Mouse (Mus musculus) MEL (cell line): Measurements from ENCODE around the gene Sct.

Source experiments
- CHD1 ChIP-seq: IDR thresholded peaks from 2 replicates; pipeline ENCODE4 v1.6.1; 2012; ENCODE audit warnings: low read depth, mild to moderate bottlenecking, inconsistent platforms, low read length, improper control_type of control experiment
- CHD2 ChIP-seq: IDR thresholded peaks from 2 replicates; pipeline ENCODE4 v1.6.1; 2011; ENCODE audit warnings: low read length, improper control_type of control experiment
- CTCF ChIP-seq, 3 experiments: IDR thresholded peaks in 2 of 3; conservative IDR thresholded peaks in 1 of 3; 2 replicates each; pipeline ENCODE4 v1.5.1; 2011 to 2012; ENCODE audit warnings: low read length in 3 of 3, low read depth in 2 of 3, mild to moderate bottlenecking in 2 of 3, improper control_type of control experiment in 1 of 3, inconsistent platforms in 1 of 3, mixed read lengths in 1 of 3, moderate library complexity in 1 of 3; ENCODE audit not compliant: control insufficient read depth in 1 of 3, insufficient read depth in 1 of 3, poor library complexity in 1 of 3, severe bottlenecking in 1 of 3
- GABPA ChIP-seq: IDR thresholded peaks from 2 replicates; pipeline ENCODE4 v1.6.1; 2012; ENCODE audit warnings: low read depth, mild to moderate bottlenecking, inconsistent platforms, low read length, improper control_type of control experiment, moderate library complexity
- MYC ChIP-seq: IDR thresholded peaks from 2 replicates; pipeline ENCODE4 v1.6.1; 2011; ENCODE audit warnings: low read depth, mild to moderate bottlenecking, low read length, improper control_type of control experiment, moderate library complexity
- POLR2A ChIP-seq, 2 experiments: IDR thresholded peaks; 2 replicates each; pipeline ENCODE4 v1.6.1; 2011 to 2012; ENCODE audit warnings: low read length in 2 of 2, mild to moderate bottlenecking in 2 of 2, control low read depth in 1 of 2, improper control_type of control experiment in 1 of 2, low read depth in 1 of 2, moderate library complexity in 1 of 2; ENCODE audit not compliant: control insufficient read depth in 1 of 2, insufficient read depth in 1 of 2, poor library complexity in 1 of 2
- RAD21 ChIP-seq: IDR thresholded peaks from 2 replicates; pipeline ENCODE4 v1.6.1; 2011; ENCODE audit warnings: mild to moderate bottlenecking, low read depth, low read length, improper control_type of control experiment
- USF1 ChIP-seq: IDR thresholded peaks from 2 replicates; pipeline ENCODE4 v1.6.1; 2014; ENCODE audit warnings: low read depth, mild to moderate bottlenecking, inconsistent platforms, low read length, improper control_type of control experiment, moderate library complexity
- ZMIZ1 ChIP-seq: IDR thresholded peaks from 2 replicates; pipeline ENCODE4 v1.6.1; 2012; ENCODE audit warnings: low read depth, mild to moderate bottlenecking, inconsistent platforms, low read length, improper control_type of control experiment, moderate library complexity

GRCm38 (mm10) chr7:141301386-141301785 lies 22.5 kb upstream of the Sct start:
- TF ChIP-seq CHD1 (no peak), GABPA (no peak), POLR2A (IDR thresholded peaks at IDR 0.05; ENCODE audit: control insufficient read depth in 1 of 2, insufficient read depth in 1 of 2, low read depth in 1 of 2, low read length in 2 of 2, poor library complexity in 1 of 2) (no peak), CTCF (IDR thresholded peaks at IDR 0.05 in 2 of 3, conservative IDR thresholded peaks at IDR 0.05 in 1 of 3; ENCODE audit: control insufficient read depth in 1 of 3, insufficient read depth in 1 of 3, low read depth in 2 of 3, low read length in 3 of 3, poor library complexity in 1 of 3, severe bottlenecking in 1 of 3) (no peak), RAD21 (no peak), USF1 (no peak), ZMIZ1 (no peak), CHD2 (no peak), MYC (no peak)
